Mouse (Mus musculus) MEL (cell line): Measurements from ENCODE around the gene Cspg5.

Source experiments
- POLR2A ChIP-seq, 2 experiments: IDR thresholded peaks; 2 replicates each; pipeline ENCODE4 v1.6.1; 2011 to 2012; ENCODE audit warnings: low read length in 2 of 2, mild to moderate bottlenecking in 2 of 2, control low read depth in 1 of 2, improper control_type of control experiment in 1 of 2, low read depth in 1 of 2, moderate library complexity in 1 of 2; ENCODE audit not compliant: control insufficient read depth in 1 of 2, insufficient read depth in 1 of 2, poor library complexity in 1 of 2
- TAL1 ChIP-seq: IDR thresholded peaks from 2 replicates; pipeline ENCODE4 v1.6.1; 2012; ENCODE audit warnings: mild to moderate bottlenecking, inconsistent platforms, low read length, moderate library complexity, mixed read lengths

- TF ChIP-seq TAL1: no peak
- no peak for TF ChIP-seq POLR2A (IDR thresholded peaks at IDR 0.05; ENCODE audit: control insufficient read depth in 1 of 2, insufficient read depth in 1 of 2, low read depth in 1 of 2, low read length in 2 of 2, poor library complexity in 1 of 2)
These were observed 62.8 kb downstream of the Cspg5 start for GRCm38 (mm10) chr9:110306371-110306770.
